Mouse (Mus musculus) layer of hippocampus, adult 2 months (tissue): ENCODE data around the gene Rpl34. TPM values are rescaled to one million over a fixed set of nuclear protein-coding genes. Genes with fewer than 3 reads are reported as not detected.

Experiments
- DNase-seq, 2 experiments: peaks; one replicate each; pipeline ENCODE4 v3.0.0; 2022; ENCODE audit warnings: low spot score in 2 of 2
- H3K27ac ChIP-seq: fragments of 200-600 bp; 2 replicates; pipeline ENCODE4 v1.8.1; 2022
- H3K4me3 ChIP-seq: fragments of 200-600 bp; 2 replicates; pipeline ENCODE4 v1.8.1; 2022; ENCODE audit warnings: mild to moderate bottlenecking
- CTCF ChIP-seq: fragments of 200-600 bp; conservative IDR thresholded peaks from 2 replicates; pipeline ENCODE4 v1.8.1; 2022; ENCODE audit warnings: antibody characterized with exemption, mild to moderate bottlenecking, moderate library complexity
- total RNA-seq, 2 experiments: library from RNA; stranded (reverse); gene quantifications; 2 replicates each; pipeline ENCODE4 v1.2.3; 2021

The Rpl34 gene
- total RNA-seq, 2 experiments from 2014 or later: 341 to 352 TPM

GRCm38 (mm10) chr3:130729472-130730188 is 568 bp downstream of the Rpl34 start:
- DNase-seq: peak; percentile 31 to 41
- TF ChIP-seq CTCF: peak; percentile 69
- Histone ChIP-seq H3K4me3 (peak overlapping the region; percentile 78), H3K27ac (peak overlapping the region; percentile 92)

GRCm38 (mm10) chr3:130727676-130728075 is 2.5 kb downstream of the Rpl34 start:
- no peak for TF ChIP-seq CTCF
- DNase-seq: no peak
- H3K27ac ChIP-seq: no peak overlapping the region
- H3K4me3 ChIP-seq: no peak overlapping the region

GRCm38 (mm10) chr3:130727036-130727435 is 3.2 kb downstream of the Rpl34 start:
- no peak for TF ChIP-seq CTCF
- no peak for DNase-seq
- no peak overlapping the region for H3K4me3 ChIP-seq
- H3K27ac ChIP-seq: no peak overlapping the region

- TF ChIP-seq CTCF: no peak
- no peak overlapping the region for H3K27ac ChIP-seq
- H3K4me3 ChIP-seq: no peak overlapping the region
- no peak for DNase-seq
These were observed 4.5 kb downstream of the Rpl34 start for GRCm38 (mm10) chr3:130725718-130726117.

- Histone ChIP-seq H3K27ac (no peak overlapping the region), H3K4me3 (no peak overlapping the region)
- peak; percentile 24; the same call in 1 of the 2 replicates for TF ChIP-seq CTCF
- no peak for DNase-seq
These were observed 7.3 kb downstream of the Rpl34 start for GRCm38 (mm10) chr3:130722733-130723478.

- no peak for TF ChIP-seq CTCF
- DNase-seq: no peak
- Histone ChIP-seq H3K27ac (no peak overlapping the region), H3K4me3 (no peak overlapping the region)
These were observed 10.0 kb downstream of the Rpl34 start for GRCm38 (mm10) chr3:130720225-130720624.

- no peak for TF ChIP-seq CTCF
- no peak overlapping the region for H3K27ac ChIP-seq
- no peak overlapping the region for H3K4me3 ChIP-seq
- DNase-seq: no peak
These were observed 11.3 kb downstream of the Rpl34 start for GRCm38 (mm10) chr3:130718871-130719270.

GRCm38 (mm10) chr3:130716555-130716954 is 13.6 kb downstream of the Rpl34 start:
- DNase-seq: no peak
- no peak overlapping the region for H3K27ac ChIP-seq
- no peak for TF ChIP-seq CTCF
- H3K4me3 ChIP-seq: no peak overlapping the region

- peak overlapping the region; percentile 40 for H3K27ac ChIP-seq
- peak; percentile 66 to 76 for DNase-seq
- TF ChIP-seq CTCF: peak; percentile 96
- H3K4me3 ChIP-seq: peak overlapping the region; percentile 59
These were observed 15.2 kb downstream of the Rpl34 start for GRCm38 (mm10) chr3:130714775-130715568.

GRCm38 (mm10) chr3:130712891-130713290 is 17.3 kb downstream of the Rpl34 start:
- H3K4me3 ChIP-seq: no peak overlapping the region
- no peak for TF ChIP-seq CTCF
- no peak overlapping the region for H3K27ac ChIP-seq
- DNase-seq: no peak

GRCm38 (mm10) chr3:130710103-130710502 is 20.1 kb downstream of the Rpl34 start:
- no peak overlapping the region for H3K27ac ChIP-seq
- TF ChIP-seq CTCF: no peak
- peak overlapping the region; percentile 88; the same call in 1 of the 2 replicates for H3K4me3 ChIP-seq
- no peak for DNase-seq

GRCm38 (mm10) chr3:130708967-130709924 is 21.0 kb downstream of the Rpl34 start, which contains the start of gene Ostc:
Gene Ostc, minus strand, starts transcription at chr3:130709444.
- peak within 1 kb of the TSS; percentile 83 for H3K27ac ChIP-seq
- H3K4me3 ChIP-seq: peak within 1 kb of the TSS; percentile 88
- peak; percentile 94 to 95 for DNase-seq
- TF ChIP-seq CTCF: no peak
